11 mouse cellular contexts compared by ENCODE assay signal in the genomic region with DNA sequence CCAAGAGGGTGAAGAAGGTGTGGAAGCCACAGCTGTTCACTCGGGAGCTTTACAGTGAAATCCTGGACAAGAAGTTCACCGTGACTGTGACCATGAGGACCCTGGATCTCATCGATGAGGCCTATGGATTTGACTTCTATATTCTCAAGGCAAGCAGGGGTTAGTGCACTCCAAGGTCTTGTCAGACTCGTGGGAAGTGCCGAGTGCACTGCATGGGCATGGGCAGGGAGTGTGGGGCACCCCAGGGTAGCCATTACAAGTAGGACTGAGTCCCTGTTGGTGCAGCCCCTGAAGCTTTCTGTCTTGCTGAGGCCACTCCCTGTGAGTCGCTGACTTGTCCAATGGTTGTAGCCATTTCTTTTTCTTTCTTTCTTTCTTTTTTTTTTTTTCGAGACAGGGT. TPM values are rescaled to one million over a fixed set of nuclear protein-coding genes. Genes with fewer than 3 reads are reported as not detected.
A peak's percentile ranks its signal among the peaks of the same experiment; 100 is the strongest.
DNase-seq lines count a peak whose midpoint lies in the region; ATAC-seq and TF ChIP-seq lines count a peak whose summit lies in the region.
"Had no signal": no experiment of that assay in that cellular context is flagged by ENCODE, and none has a peak within 500 bp of the region (broad histone marks: within the 10 kb centered on the region; RNA-seq: fewer than 3 reads in every experiment).

No protein-coding gene starts in this region.

- 78% methylated on average over 7 of the region's 7 CpGs for WGBS in heart, embryonic 10.5 days
- 90% methylated on average over 7 of the region's 7 CpGs for WGBS in forebrain, embryonic 16.5 days
- WGBS in liver, postnatal 0 days (ENCODE audit: insufficient replicate concordance), result 81% methylated on average over 7 of the region's 7 CpGs

- DNase-seq in heart, embryonic 10.5 days (ENCODE audit: low spot score), result no peak
- no peak for DNase-seq in heart, postnatal 4 days
- no peak for DNase-seq in liver, postnatal 0 days
- no peak for DNase-seq in gastrocnemius, adult 8-10 months (ENCODE audit: low spot score in 2 of 2)
- DNase-seq in spleen, postnatal 36 days (ENCODE audit: low spot score in 2 of 2), result no peak
- DNase-seq in thymus, postnatal 10 days (ENCODE audit: low spot score in 2 of 2), result no peak
- DNase-seq: cerebellum, adult 8-10 months; lung, postnatal 14 days had no signal

- H3K27me3 ChIP-seq in heart, embryonic 10.5 days (ENCODE audit: insufficient read depth, poor library complexity, severe bottlenecking), result peaks cover 8% of the 10 kb centered on the region
- H3K27me3 ChIP-seq in E14TG2a.4 (ENCODE audit: insufficient read depth, low read length), result no peaks in the 10 kb centered on the region
- H3K27me3 ChIP-seq in forebrain, embryonic 16.5 days (replicated peaks; ENCODE audit: control insufficient read depth, insufficient read depth, low read length), result no peaks in the 10 kb centered on the region
- no peaks in the 10 kb centered on the region for H3K27me3 ChIP-seq in liver, postnatal 0 days (ENCODE audit: insufficient read depth, low read length)

- H3K4me1 ChIP-seq in heart, embryonic 10.5 days, result peaks cover 27% of the 10 kb centered on the region
- peaks cover 59% of the 10 kb centered on the region for H3K4me1 ChIP-seq in E14TG2a.4 (replicated peaks; ENCODE audit: low read depth, low read length)
- H3K4me1 ChIP-seq in forebrain, embryonic 16.5 days (replicated peaks; ENCODE audit: control insufficient read depth, insufficient read depth, low read length), result peaks cover 11% of the 10 kb centered on the region
- peaks cover 7% of the 10 kb centered on the region for H3K4me1 ChIP-seq in liver, postnatal 0 days (ENCODE audit: insufficient read depth)

- no peak for TF ChIP-seq CTCF in E14TG2a.4 (conservative IDR thresholded peaks at IDR 0.05; ENCODE audit: low read length)
- no peak for TF ChIP-seq CTCF in liver, postnatal 0 days (IDR thresholded peaks at IDR 0.05; ENCODE audit: low read depth)

- ATAC-seq in forebrain, embryonic 16.5 days, result no peak
- ATAC-seq in liver, postnatal 0 days, result no peak
- ATAC-seq: CD4-positive, CD25-positive, alpha-beta regulatory T cell, adult 4 months had no signal

- peak overlapping the region; percentile 74; the same call in 1 of the 2 replicates for H3K9ac ChIP-seq in forebrain, embryonic 16.5 days (replicated peaks; ENCODE audit: low read depth, low read length)
- H3K9ac ChIP-seq in liver, postnatal 0 days (replicated peaks), result peak overlapping the region; percentile 79

- peak overlapping the region; percentile 94 for H3K4me3 ChIP-seq in heart, embryonic 10.5 days
- peak overlapping the region; percentile 100 for H3K4me3 ChIP-seq in E14TG2a.4 (replicated peaks; ENCODE audit: low read length)
- peak overlapping the region; percentile 74; the same call in 1 of the 2 replicates for H3K4me3 ChIP-seq in forebrain, embryonic 16.5 days (replicated peaks; ENCODE audit: low read length)
- H3K4me3 ChIP-seq in liver, postnatal 0 days (ENCODE audit: low read depth, low read length), result peak overlapping the region; percentile 88

- TF ChIP-seq EP300 in liver, postnatal 0 days (IDR thresholded peaks at IDR 0.05; ENCODE audit: low read depth), result no peak

- H3K9me3 ChIP-seq in heart, embryonic 10.5 days, result no peaks in the 10 kb centered on the region
- no peaks in the 10 kb centered on the region for H3K9me3 ChIP-seq in E14TG2a.4 (ENCODE audit: low read length)
- no peaks in the 10 kb centered on the region for H3K9me3 ChIP-seq in forebrain, embryonic 16.5 days (ENCODE audit: control insufficient read depth, low read length)
- H3K9me3 ChIP-seq in liver, postnatal 0 days (ENCODE audit: low read length), result no peaks in the 10 kb centered on the region

- no peak overlapping the region for H3K27ac ChIP-seq in heart, embryonic 10.5 days
- no peak overlapping the region for H3K27ac ChIP-seq in forebrain, embryonic 16.5 days (ENCODE audit: low read length)
- H3K27ac ChIP-seq in liver, postnatal 0 days (ENCODE audit: low read depth), result no peak overlapping the region

- peak overlapping the region; percentile 91 for H3K4me2 ChIP-seq in forebrain, embryonic 16.5 days (ENCODE audit: low read length)
- H3K4me2 ChIP-seq in liver, postnatal 0 days (ENCODE audit: low read depth, low read length), result peak overlapping the region; percentile 69

- H3K36me3 ChIP-seq in heart, embryonic 10.5 days, result peaks cover 47% of the 10 kb centered on the region
- peaks cover 85% of the 10 kb centered on the region for H3K36me3 ChIP-seq in E14TG2a.4 (ENCODE audit: insufficient read depth, low read length)
- peaks cover 3% of the 10 kb centered on the region; the same call in 1 of the 2 replicates for H3K36me3 ChIP-seq in forebrain, embryonic 16.5 days (ENCODE audit: control insufficient read depth, insufficient read depth)
- peaks cover 31% of the 10 kb centered on the region for H3K36me3 ChIP-seq in liver, postnatal 0 days (replicated peaks; ENCODE audit: insufficient read depth, low read length)

RNA-seq across cellular contexts. Expression of a gene that starts 1.3 kb away (rescaled TPM):
- polyA plus RNA-seq in heart, embryonic 10.5 days (2016; fragmentation: Nextera tagmentation; extraction: Ambion mirVana), result 273 and 284 TPM in 2 replicates
- total RNA-seq in heart, postnatal 4 days (2021), result 10 to 100 TPM; 92.7 to 94.3 TPM
- 192 and 202 TPM in 2 replicates for polyA plus RNA-seq in forebrain, embryonic 16.5 days (2015; fragmentation: Nextera tagmentation; extraction: Ambion mirVana)
- polyA plus RNA-seq in liver, postnatal 0 days (2015; fragmentation: Nextera tagmentation; extraction: Ambion mirVana), result 81.9 and 85.9 TPM in 2 replicates
- 10 to 100 TPM; 62.7 to 72.1 (median 67.6) TPM for total RNA-seq in gastrocnemius, adult 8-10 months (2022)

RNA-seq across cellular contexts. Expression of a gene that starts 11.5 kb away (rescaled TPM):
- 0.71 and 1.2 TPM in 2 replicates for polyA plus RNA-seq in heart, embryonic 10.5 days (2016; fragmentation: Nextera tagmentation; extraction: Ambion mirVana)
- 1 to 10 TPM; 1.4 to 1.7 TPM for total RNA-seq in heart, postnatal 4 days (2021)
- polyA plus RNA-seq in forebrain, embryonic 16.5 days (2015; fragmentation: Nextera tagmentation; extraction: Ambion mirVana), result 2.0 TPM in 2 replicates
- 2.5 and 2.6 TPM in 2 replicates for polyA plus RNA-seq in liver, postnatal 0 days (2015; fragmentation: Nextera tagmentation; extraction: Ambion mirVana)
- 1 to 10 TPM; 2.6 to 4.1 (median 3.4) TPM for total RNA-seq in gastrocnemius, adult 8-10 months (2022)

RNA-seq across cellular contexts. Expression of a gene that starts 13.9 kb away (rescaled TPM):
- polyA plus RNA-seq in heart, embryonic 10.5 days (2016; fragmentation: Nextera tagmentation; extraction: Ambion mirVana), result 5.5 and 7.0 TPM in 2 replicates
- 10 to 100 TPM; 28.3 to 28.4 TPM for total RNA-seq in heart, postnatal 4 days (2021)
- polyA plus RNA-seq in forebrain, embryonic 16.5 days (2015; fragmentation: Nextera tagmentation; extraction: Ambion mirVana), result 7.6 and 8.3 TPM in 2 replicates
- polyA plus RNA-seq in liver, postnatal 0 days (2015; fragmentation: Nextera tagmentation; extraction: Ambion mirVana), result 4.7 TPM in 2 replicates
- total RNA-seq in gastrocnemius, adult 8-10 months (2022), result 10 to 100 TPM; 15.4 to 19.8 (median 17.7) TPM

RNA-seq across cellular contexts. Expression of a gene that starts 29.2 kb away (rescaled TPM):
- polyA plus RNA-seq in heart, embryonic 10.5 days (2016; fragmentation: Nextera tagmentation; extraction: Ambion mirVana), result 115 and 137 TPM in 2 replicates
- 10 to 100 TPM; 10.3 to 10.8 TPM for total RNA-seq in heart, postnatal 4 days (2021)
- 27.4 and 35.3 TPM in 2 replicates for polyA plus RNA-seq in forebrain, embryonic 16.5 days (2015; fragmentation: Nextera tagmentation; extraction: Ambion mirVana)
- 13.9 and 17.7 TPM in 2 replicates for polyA plus RNA-seq in liver, postnatal 0 days (2015; fragmentation: Nextera tagmentation; extraction: Ambion mirVana)
- total RNA-seq in gastrocnemius, adult 8-10 months (2022), result 1 to 10 TPM; 1.9 to 4.0 (median 2.8) TPM

RNA-seq across cellular contexts. Expression of a gene that starts 34.4 kb away (rescaled TPM):
- polyA plus RNA-seq in heart, embryonic 10.5 days (2016; fragmentation: Nextera tagmentation; extraction: Ambion mirVana), result 32.8 and 39.6 TPM in 2 replicates
- total RNA-seq in heart, postnatal 4 days (2021), result 10 to 100 TPM; 14.6 to 17.0 TPM
- 30.3 and 33.0 TPM in 2 replicates for polyA plus RNA-seq in forebrain, embryonic 16.5 days (2015; fragmentation: Nextera tagmentation; extraction: Ambion mirVana)
- polyA plus RNA-seq in liver, postnatal 0 days (2015; fragmentation: Nextera tagmentation; extraction: Ambion mirVana), result 142 and 151 TPM in 2 replicates
- 1 to 10 TPM; 2.8 to 4.2 (median 2.8) TPM for total RNA-seq in gastrocnemius, adult 8-10 months (2022)
